Comparison of ENCODE assay signal across 21 mouse cellular contexts in genomic region chr4:71470580-71470979, GRCm38 (mm10).
"Had no signal": no experiment of that assay in that cellular context is flagged by ENCODE, and none has a peak within 500 bp of the region (broad histone marks: within the 10 kb centered on the region; RNA-seq: fewer than 3 reads in every experiment).

No protein-coding gene starts in this region.

- DNase-seq: cerebellum, adult 8-10 months; cerebellum, adult 9-10 months; cerebellum, adult 9-11 months; cerebellum, postnatal 10 days; cerebellum, postnatal 14 days; cerebellum, postnatal 25 days; cerebellum, postnatal 36 days; embryo, embryonic 11 days; forebrain, postnatal 0 days; gastrocnemius, adult 2 months; gastrocnemius, postnatal 10 days; gastrocnemius, postnatal 14 days; gastrocnemius, postnatal 25 days; gastrocnemius, postnatal 36 days; heart, adult 11 months; heart, adult 18-20 months; heart, adult 2 months had no signal

- ATAC-seq: forebrain, embryonic 13.5 days; forebrain, embryonic 14.5 days; forebrain, embryonic 15.5 days; forebrain, embryonic 16.5 days; forebrain, postnatal 0 days had no signal
